Mouse (Mus musculus) olfactory bulb, adult 2 months (tissue): ENCODE data around the gene Ccpg1.

Experiments used
- CTCF ChIP-seq: fragments of 200-500 bp; IDR thresholded peaks from 2 replicates; pipeline ENCODE4 v1.5.1; 2012; ENCODE audit warnings: low read depth, mild to moderate bottlenecking, low read length, moderate library complexity; ENCODE audit not compliant: insufficient read depth
- POLR2A ChIP-seq: fragments of 200-500 bp; IDR thresholded peaks from 2 replicates; pipeline ENCODE4 v1.6.1; 2012; ENCODE audit warnings: mild to moderate bottlenecking, low read depth, low read length, moderate library complexity; ENCODE audit not compliant: insufficient read depth

DNA sequence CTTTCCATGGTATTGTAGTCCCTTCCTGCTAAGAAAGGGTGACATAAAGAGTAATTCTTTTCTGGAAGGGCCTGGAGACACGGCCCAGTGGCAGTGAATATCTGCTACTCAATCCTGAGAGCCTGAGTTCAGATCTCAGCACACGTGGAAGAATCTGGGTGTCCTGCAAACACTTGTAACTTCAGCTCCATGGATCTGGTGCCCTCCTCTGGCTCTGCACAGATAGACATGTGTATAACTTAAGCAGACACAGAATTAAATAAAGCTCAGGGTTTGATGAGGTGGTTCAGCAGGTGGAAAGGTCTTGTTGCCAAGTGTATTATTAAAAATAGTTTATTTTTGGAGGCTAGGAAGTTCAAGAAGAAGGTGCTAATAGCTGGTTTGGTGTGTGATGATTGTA, 15.3 kb downstream of the Ccpg1 start:
- TF ChIP-seq POLR2A: no peak
- TF ChIP-seq CTCF: no peak
